Mouse (Mus musculus) erythroid progenitor cell, adult 5-6 weeks (primary cell): ENCODE data around the gene Pih1d1. TPM values are rescaled to one million over a fixed set of nuclear protein-coding genes. Genes with fewer than 3 reads are reported as not detected.
A peak's percentile ranks its signal among the peaks of the same experiment; 100 is the strongest.
"Not testable (repeated sequence)": the region's sequence is repeated elsewhere in the genome, so short reads cannot be mapped to it uniquely, and the experiment has no call there.

ENCODE experiments used
- ATAC-seq: replicated peaks from 2 replicates; pipeline ENCODE4 v1.8.0; 2016; ENCODE audit warnings: moderate number of reproducible peaks, mild to moderate bottlenecking, moderate TSS enrichment, inconsistent platforms; ENCODE audit not compliant: poor library complexity, low FRiP score, severe bottlenecking
- total RNA-seq, 2 experiments: library from RNA; stranded (forward) in 1 of 2; stranded (reverse) in 1 of 2; fragments of 150-400 nt in 1 of 2; fragments of 186-747, 209-891 nt in 1 of 2; gene quantifications; 2 replicates each; pipeline versions ENCODE4 v1.2.3 to v1.2.4; 2015 to 2017; ENCODE audit warnings: low replicate concordance in 2 of 2

The Pih1d1 gene
- 58.7 and 96.4 TPM in 2 replicates for total RNA-seq (2015; ENCODE audit: low replicate concordance)
- total RNA-seq (2017; ENCODE audit: low replicate concordance), result 6.8 and 8.7 TPM in 2 replicates

GRCm38 (mm10) chr7:45154096-45154992, at the start of gene Pih1d1, which contains the start of gene Aldh16a1:
Gene Pih1d1, plus strand, starts transcription at chr7:45154303.
Gene Aldh16a1, minus strand, starts transcription at chr7:45154584.
- peak; percentile 95 for ATAC-seq

GRCm38 (mm10) chr7:45104941-45105340, 49.2 kb upstream of the Pih1d1 start:
- ATAC-seq, result no peak

GRCm38 (mm10) chr7:45105491-45105890, 48.6 kb upstream of the Pih1d1 start:
- no peak for ATAC-seq

- ATAC-seq, result no peak
Measured at GRCm38 (mm10) chr7:45106441-45106840, 47.7 kb upstream of the Pih1d1 start.

- no peak for ATAC-seq
Measured at GRCm38 (mm10) chr7:45107052-45107645, 47.0 kb upstream of the Pih1d1 start.

GRCm38 (mm10) chr7:45110089-45110488, 44.0 kb upstream of the Pih1d1 start:
- ATAC-seq, result not testable (repeated sequence)

DNA sequence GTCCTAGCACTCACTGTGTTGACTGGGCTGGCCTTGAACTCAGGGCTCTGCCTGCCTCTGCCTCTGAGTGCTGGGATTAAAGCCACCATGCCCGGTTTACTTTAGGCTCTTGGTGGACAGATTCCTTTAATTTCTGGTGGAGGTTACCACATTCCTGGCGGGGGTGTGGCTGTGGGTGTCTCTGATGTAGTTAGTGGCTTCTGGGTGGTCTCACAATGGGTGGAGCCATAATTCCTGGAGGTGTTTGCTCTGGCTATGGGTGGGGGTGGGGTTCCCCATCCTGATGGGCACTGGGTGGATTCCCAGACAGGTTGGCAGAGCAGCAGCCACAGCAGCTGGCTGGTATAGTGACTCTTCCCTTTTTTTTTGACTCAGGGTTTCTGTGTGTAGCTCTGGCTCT, 42.2 kb upstream of the Pih1d1 start:
- no peak for ATAC-seq

GRCm38 (mm10) chr7:45112529-45112928, 41.6 kb upstream of the Pih1d1 start:
- ATAC-seq, result no peak

DNA sequence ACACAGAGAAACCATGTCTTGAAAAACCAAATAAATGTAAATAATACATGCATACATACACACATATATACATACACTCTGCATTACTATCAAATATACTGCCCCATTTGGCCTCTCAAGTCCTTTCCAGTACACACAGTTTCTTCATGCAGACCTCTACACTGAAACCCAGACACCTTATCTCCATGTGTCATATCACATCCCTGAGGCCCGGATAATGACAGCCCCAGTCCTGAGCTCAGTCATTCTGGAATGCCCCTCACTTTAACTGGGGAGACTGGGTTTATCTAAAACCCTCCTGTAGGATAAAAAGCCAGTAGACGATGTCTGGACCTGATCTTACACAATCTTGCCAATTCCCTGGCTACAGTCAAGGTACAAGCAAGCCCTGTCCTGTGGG, 40.6 kb upstream of the Pih1d1 start:
- ATAC-seq, result no peak

DNA sequence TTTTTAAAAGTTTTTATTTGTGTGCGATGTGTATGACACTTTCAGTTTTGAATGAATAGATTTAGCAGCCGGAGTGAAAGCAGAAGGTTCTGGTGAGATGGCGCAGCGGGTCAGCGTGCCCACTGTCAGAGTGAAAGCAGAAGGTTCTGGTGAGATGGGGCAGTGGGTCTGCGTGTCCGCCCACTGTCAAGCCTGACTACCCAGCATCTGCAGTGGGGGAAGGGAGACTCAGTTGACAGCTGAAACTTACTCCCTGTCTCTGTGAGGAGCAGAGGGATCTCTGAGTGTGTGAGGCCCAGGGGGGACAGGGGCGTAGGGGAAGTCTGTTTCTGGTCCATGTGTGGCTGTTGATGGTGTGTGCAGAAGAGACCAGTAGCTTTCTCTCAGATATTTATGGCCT, 36.5 kb upstream of the Pih1d1 start:
- ATAC-seq, result no peak

DNA sequence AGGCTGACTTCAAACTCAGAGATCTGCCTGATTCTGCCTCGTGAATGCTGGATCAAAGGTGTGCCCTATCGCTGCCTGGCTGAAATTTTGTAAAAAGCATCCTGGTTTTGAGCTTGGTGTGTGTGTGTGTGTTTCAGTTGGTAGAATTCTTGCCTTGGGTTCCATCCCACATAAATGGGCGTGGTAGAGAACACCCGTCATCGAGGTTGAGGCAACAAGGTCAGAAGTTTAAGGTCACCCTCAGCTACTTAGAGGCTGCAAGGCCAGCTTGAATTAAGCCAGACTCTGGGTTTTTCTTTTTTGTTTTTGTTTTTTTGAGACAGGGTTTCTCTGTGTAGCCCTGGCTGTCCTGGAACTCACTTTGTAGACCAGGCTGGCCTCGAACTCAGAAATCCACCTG, 35.8 kb upstream of the Pih1d1 start:
- ATAC-seq, result no peak

GRCm38 (mm10) chr7:45119780-45120709, 34.1 kb upstream of the Pih1d1 start:
- no peak for ATAC-seq

- no peak for ATAC-seq
Measured at GRCm38 (mm10) chr7:45121404-45121803, 32.7 kb upstream of the Pih1d1 start.

- no peak for ATAC-seq
Measured at GRCm38 (mm10) chr7:45121966-45122365, 32.1 kb upstream of the Pih1d1 start.

DNA sequence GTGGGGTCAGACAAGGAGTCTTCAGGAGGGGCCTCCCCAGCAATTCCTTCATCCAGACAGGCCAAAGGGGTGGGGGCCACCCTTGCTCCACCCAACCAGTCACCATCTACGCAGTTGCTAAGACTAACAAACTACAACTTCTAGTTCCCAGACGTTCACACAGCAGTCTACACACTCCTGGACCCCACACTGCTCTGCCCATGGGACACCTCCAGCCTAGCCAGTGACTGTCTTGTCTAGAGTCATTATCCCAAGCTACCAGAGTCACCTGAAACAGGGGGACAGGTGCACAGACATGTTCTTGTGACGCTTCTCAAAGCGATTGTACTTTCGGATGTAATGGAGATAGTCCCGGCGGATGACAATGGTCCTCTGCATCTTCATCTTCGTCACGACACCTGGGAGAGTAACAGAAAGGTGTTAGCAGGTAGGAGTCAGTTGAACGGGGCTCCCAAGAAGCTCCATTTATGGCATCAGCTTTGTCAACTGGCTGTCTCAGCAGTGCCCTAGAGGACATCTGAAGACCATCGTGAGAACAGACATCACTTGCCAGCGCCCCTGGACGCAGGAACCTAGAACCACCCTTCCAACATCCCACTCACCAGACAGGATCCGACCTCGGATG, 31.4 kb upstream of the Pih1d1 start:
- no peak for ATAC-seq

GRCm38 (mm10) chr7:45123186-45123570, 30.9 kb upstream of the Pih1d1 start:
- no peak for ATAC-seq

DNA sequence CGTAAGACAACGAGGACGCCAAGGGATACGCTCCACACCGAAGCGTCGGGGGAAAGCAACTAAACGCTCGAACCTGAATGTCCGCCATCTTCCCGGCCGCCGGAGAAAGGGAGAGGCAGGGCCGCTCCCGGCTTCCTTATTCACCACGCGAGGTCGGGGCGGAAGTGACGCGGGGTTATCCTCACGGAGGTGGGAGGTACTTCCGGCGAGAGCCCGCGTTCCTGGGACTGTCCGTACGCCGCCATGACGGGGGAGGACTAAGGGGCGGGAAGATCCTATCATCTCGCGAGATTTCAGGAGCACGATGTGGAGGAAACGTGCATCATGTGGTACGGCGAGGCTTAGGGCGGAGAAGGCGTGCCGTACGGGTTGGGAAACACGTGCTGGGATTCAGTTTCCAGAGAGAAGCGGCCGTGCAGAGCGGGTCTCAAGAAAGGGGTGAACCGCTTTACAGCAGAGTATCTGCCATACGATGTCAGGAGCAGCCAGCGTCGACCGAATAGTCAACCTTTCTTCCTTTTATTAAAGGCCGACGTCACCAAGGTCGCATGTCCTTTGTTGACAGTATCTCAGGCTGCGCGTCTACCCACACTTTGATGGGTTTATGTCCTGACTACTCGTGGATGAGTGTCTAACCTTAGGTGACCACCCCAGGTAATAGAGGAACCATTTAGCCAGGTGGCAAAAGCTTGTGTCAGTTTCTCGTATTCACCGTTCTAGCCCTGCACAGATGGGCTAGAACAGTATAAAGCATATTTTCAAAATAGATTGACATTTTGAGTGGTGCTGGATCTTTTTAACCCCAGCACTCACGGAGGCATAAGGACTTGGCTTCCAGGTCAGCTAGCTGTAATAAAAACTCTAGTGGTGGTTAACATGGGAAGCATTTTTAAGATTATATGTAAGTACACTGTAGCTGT, 29.6 kb upstream of the Pih1d1 start, which contains the start of gene Rps11:
Gene Rps11 (minus strand): TSS at position 216 of the 920 bp plus-strand sequence.
- ATAC-seq, result peak; percentile 80

- ATAC-seq, result no peak
Measured at GRCm38 (mm10) chr7:45125144-45125600, 28.9 kb upstream of the Pih1d1 start.
